Mouse (Mus musculus): ENCODE measurements around the gene Alg9.
"Not testable (repeated sequence)": the region's sequence is repeated elsewhere in the genome, so short reads cannot be mapped to it uniquely, and the experiment has no call there.

Alg9 gene

DNA sequence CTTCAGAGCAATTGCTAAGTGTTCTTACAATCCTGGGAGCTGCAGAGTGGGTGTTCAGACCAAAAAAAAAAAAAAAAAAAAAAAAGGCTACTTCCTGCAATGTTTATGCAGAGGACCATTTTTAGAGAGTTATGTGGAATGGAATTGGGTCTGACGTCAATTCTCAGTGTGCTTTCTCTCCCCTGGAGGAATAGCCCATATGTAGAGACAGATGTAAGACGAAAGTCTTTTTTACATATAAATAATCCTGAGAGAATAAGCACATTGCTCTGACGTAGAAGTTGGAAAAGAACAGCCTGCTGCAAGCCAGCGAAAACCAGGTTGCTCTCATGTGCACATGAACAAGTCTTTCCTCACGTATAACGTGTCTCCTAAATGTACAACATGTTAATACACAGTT, 44.9 kb downstream of the Alg9 start:
- no peak for DNase-seq

DNA sequence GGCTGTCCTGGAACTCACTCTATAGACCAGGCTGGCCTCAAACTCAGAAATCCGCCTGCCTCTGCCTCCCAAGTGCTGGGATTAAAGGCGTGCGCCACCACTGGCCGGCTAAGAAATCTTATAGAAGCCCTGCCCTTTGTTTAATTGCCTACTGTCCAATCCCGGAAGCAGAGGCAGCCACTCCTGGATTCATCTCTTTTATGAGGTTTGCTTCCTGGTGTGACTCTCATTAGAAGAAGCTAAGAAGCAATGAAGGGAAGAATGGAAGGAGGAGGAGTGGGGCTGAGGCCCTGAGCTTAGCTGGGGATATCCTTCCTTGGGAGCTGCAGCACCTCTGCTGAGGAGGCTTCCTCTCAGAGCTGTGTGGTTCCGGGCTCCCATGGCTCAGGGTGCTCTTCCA, 46.8 kb downstream of the Alg9 start:
- DNase-seq = no peak

DNA sequence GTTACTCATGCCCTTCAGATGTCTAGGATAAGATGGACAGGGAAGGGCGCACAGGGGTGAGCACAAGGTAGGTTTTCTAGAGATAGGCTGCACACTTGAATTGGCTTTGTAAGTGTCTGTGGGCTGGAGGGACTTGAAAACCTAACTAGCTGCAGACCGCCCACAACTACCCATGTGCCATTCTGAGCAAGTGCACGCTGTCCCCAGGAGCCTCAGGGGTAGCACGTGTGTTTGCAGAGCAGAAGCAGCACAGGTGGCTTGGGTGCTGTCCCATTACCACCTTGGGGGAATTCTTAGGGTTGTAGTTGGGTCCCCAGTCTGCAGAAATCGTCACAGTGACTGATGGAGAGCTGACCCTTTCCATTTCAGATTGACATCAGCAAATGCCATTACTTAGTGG, 47.4 kb downstream of the Alg9 start:
- no peak for DNase-seq

- no peak for DNase-seq
Measured at GRCm38 (mm10) chr9:50823779-50824453, 49.1 kb downstream of the Alg9 start.

GRCm38 (mm10) chr9:50831514-50831913, 56.7 kb downstream of the Alg9 start:
- DNase-seq = no peak

DNA sequence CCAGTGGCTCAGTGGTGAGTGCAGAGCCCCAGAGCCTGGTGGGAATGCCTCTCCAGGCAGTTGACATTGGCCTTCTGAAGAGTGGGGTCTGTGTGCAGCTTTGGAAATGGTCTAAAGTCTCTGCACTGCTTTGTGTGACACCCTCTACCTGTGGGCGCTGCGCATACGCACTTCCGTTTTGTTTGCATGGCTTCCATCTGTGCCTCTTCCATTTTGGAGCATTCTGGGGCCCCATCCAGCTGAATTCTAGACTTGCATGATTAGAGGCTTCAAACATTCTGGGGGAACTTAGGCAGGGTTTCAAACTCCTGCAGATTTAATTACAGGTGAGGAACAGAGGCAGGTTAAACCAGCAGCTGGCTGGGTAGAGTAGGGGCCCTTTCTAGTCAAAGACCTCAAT, 57.3 kb downstream of the Alg9 start:
- DNase-seq = no peak

DNA sequence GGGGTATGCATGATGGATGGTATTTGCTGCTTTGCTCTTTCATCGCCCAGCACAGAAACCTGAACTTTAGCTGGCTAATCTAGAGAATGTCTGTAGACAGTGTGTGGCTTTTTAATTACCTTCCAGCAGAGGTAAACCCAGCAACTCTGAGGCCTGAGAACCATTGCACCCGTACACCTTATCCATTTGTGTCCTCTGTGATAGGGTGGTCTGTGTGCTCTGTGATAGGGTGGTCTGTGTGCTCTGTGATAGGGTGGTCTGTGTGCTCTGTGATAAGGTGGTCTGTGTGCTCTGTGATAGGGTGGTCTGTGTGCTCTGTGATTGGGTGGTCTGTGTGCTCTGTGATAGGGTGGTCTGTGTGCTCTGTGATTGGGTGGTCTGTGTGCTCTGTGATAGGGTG, 57.8 kb downstream of the Alg9 start:
- not testable (repeated sequence) for DNase-seq

- DNase-seq = no peak
Measured at GRCm38 (mm10) chr9:50833786-50834185, 59.0 kb downstream of the Alg9 start.

GRCm38 (mm10) chr9:50835068-50835705, 60.4 kb downstream of the Alg9 start:
- no peak for DNase-seq

- DNase-seq = no peak
Measured at GRCm38 (mm10) chr9:50836097-50836496, 61.3 kb downstream of the Alg9 start.

- no peak for DNase-seq
Measured at GRCm38 (mm10) chr9:50841079-50841789, 66.4 kb downstream of the Alg9 start.

GRCm38 (mm10) chr9:50845081-50845480, 70.3 kb downstream of the Alg9 start, which contains the start of gene Ppp2r1b:
TSS of gene Ppp2r1b (plus strand) at chr9:50845301.
- no peak for DNase-seq

DNA sequence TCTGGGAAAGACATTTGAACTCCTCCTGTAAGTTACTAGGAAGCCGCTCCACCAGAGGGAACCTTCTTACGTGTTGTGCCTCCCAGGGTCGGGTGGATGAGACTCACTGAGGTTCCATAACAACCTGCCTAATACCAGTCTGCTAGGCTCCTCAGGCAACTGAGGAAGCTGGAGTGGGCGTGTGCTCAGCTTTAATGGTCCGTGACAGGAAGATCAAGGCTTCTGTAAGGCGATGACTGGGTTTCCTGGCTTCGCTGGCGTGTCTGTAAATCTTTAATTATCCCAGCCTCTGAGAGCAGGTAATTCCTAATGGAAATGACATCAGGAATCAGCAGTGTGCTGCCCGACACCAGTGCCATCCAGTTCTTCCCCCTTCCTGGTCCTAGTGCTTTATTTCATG, 70.7 kb downstream of the Alg9 start:
- no peak for DNase-seq

- no peak for DNase-seq
Measured at GRCm38 (mm10) chr9:50847133-50847532, 72.3 kb downstream of the Alg9 start.

DNA sequence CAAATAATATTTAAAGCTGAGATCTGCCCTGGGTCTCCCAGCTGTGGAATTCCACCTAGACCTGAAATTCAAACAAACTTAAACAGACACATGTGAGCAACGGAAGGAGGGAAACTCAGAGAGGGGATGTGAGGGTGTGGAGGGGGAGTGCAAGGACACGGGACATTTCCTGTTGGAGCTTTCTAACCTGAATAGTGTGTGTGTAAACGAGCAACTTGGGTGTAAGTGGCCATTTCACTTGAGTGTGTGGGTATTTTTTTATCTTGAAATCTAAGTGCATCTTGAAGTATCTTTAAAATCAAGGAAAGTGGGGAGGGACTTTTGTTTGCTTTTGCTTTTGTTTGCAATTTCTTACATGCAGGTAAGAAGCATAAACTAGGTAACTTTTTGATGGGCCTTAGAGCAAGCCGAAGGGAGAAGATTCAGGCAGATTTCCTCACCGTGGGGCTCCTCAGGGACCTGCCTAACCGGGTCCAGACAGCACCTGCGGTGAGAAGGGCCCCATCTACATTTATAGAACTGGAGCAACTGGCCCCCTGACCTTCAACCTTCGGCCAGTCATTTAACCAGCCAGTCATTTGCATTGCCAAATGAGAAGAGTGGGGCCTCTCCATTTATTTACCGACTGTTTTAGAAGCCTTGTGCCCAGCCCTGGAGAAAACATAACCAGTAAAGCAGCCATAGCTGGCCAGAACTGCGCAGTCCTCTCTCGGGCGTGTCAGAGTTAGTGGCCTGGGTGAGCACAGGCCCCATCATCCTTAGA, 73.0 kb downstream of the Alg9 start:
- no peak for DNase-seq

DNA sequence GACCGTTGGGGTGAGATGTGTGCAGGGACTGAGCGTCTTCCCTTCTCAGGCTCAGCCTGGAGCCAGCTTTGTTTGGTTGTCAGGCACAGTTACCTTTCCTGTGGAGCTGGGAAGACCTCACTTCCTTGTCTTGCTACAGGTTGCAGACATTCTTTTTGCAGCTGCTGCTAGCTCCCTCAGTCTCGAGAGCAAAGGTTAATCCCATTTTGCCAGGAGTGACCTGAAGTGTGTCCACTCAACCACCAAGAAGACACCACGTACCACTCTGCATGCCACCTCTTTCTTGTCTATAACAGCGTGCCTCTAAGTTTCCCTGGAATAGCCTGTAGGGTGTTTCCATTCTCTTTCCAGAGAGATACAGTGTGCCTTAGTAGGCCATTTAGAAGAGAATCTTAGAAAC, 74.0 kb downstream of the Alg9 start:
- no peak for DNase-seq

- DNase-seq = peak; percentile 92
Measured at GRCm38 (mm10) chr9:50849249-50849648, 74.4 kb downstream of the Alg9 start.

- no peak for DNase-seq
Measured at GRCm38 (mm10) chr9:50849755-50850154, 74.9 kb downstream of the Alg9 start.

DNA sequence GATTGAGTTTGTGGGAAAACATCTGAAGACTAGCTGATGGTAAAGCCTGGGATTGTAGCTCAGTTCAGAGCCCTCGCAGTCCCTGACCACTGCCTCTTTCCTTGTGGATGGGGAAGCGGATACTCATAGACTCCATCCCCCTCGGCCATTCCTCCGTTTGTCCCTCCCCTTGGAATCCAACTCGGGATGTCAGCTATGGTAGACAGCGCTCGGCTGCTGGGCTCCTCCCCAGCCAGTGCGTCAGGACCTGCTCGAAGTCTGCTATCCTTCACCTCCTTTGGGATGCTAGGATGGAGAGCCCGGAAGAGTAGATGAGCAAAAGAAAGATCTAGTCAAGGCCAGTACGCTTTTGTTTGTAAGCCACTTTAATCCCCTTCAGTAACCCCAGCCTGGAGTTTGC, 75.5 kb downstream of the Alg9 start:
- peak; percentile 20 for DNase-seq

- DNase-seq = no peak
Measured at GRCm38 (mm10) chr9:50850713-50851112, 75.9 kb downstream of the Alg9 start.

GRCm38 (mm10) chr9:50852634-50853349, 78.0 kb downstream of the Alg9 start:
- DNase-seq = no peak

DNA sequence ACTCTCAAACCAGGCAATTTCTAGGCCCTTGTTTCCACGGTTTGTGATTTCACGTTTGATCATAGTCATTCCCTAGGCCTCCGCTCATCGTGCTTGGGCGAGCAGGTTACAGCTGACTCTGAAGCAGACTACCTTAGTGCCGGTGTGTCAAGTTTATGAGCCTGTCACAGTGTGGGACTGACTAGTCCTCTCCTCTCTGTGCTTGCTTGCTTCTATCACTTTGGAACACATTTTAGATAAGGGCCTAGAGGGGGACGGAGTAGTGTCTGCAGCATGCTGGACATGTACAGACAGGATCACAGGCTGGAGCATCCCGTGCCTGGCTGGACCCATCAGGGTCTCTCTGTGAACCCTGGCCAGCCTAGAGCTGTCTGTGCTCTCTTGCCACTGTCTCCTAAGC, 79.6 kb downstream of the Alg9 start:
- DNase-seq = peak; percentile 9
